Mouse (Mus musculus) liver, postnatal 0 days (tissue): Measurements from ENCODE around the gene Trmt1. TPM values are rescaled to one million over a fixed set of nuclear protein-coding genes. Genes with fewer than 3 reads are reported as not detected.

Source experiments
- ATAC-seq: fragments of 200-750 bp; cut with Nextera tagmentation; 2 replicates; pipeline ENCODE4 v1.8.0; 2017; ENCODE audit warnings: mild to moderate bottlenecking, moderate library complexity
- DNase-seq: peaks from one replicate; pipeline ENCODE4 v3.0.0-alpha.2; 2016
- H3K27ac ChIP-seq: fragments of 300-500 bp; sonication (generic); 2 replicates; pipeline ENCODE4 v1.5.1; 2014; ENCODE audit warnings: antibody characterized with exemption, moderate library complexity, mild to moderate bottlenecking, low read depth
- H3K27me3 ChIP-seq: fragments of 300-500 bp; sonication (generic); 2 replicates; pipeline ENCODE4 v1.6.1; 2014; ENCODE audit warnings: low read length, control low read depth, mixed read lengths; ENCODE audit not compliant: insufficient read depth
- H3K36me3 ChIP-seq: fragments of 300-500 bp; sonication (generic); replicated peaks from 2 replicates; pipeline ENCODE4 v1.6.1; 2014; ENCODE audit warnings: mild to moderate bottlenecking, control low read depth, low read length, moderate library complexity, mixed read lengths; ENCODE audit not compliant: insufficient read depth
- H3K4me1 ChIP-seq: fragments of 300-500 bp; sonication (generic); 2 replicates; pipeline ENCODE4 v1.6.1; 2014; ENCODE audit warnings: antibody characterized with exemption, mild to moderate bottlenecking, control low read depth; ENCODE audit not compliant: insufficient read depth
- H3K4me2 ChIP-seq: fragments of 300-500 bp; sonication (generic); 2 replicates; pipeline ENCODE4 v1.6.1; 2014; ENCODE audit warnings: low read depth, mild to moderate bottlenecking, low read length, moderate library complexity, mixed read lengths
- H3K4me3 ChIP-seq: fragments of 300-500 bp; sonication (generic); 2 replicates; pipeline ENCODE4 v1.5.1; 2014; ENCODE audit warnings: low read depth, low read length
- H3K9ac ChIP-seq: fragments of 300-500 bp; sonication (generic); replicated peaks from 2 replicates; pipeline ENCODE4 v1.6.1; 2014; ENCODE audit warnings: mild to moderate bottlenecking, moderate library complexity
- H3K9me3 ChIP-seq: fragments of 300-500 bp; sonication (generic); 2 replicates; pipeline ENCODE4 v1.6.1; 2016; ENCODE audit warnings: mild to moderate bottlenecking, control low read depth, low read length, mixed read lengths
- CTCF ChIP-seq: sonication (generic); IDR thresholded peaks from 2 replicates; pipeline ENCODE4 v1.5.1; 2016; ENCODE audit warnings: antibody characterized with exemption, low read depth
- EP300 ChIP-seq: IDR thresholded peaks from 2 replicates; pipeline ENCODE4 v1.6.1; 2016; ENCODE audit warnings: antibody characterized with exemption, low read depth, mild to moderate bottlenecking
- WGBS: fragments of 180-500 bp; shearing (Covaris S2); extraction: QIAGEN DNeasy Blood & Tissue Kit; methylation state at CpG from one replicate; pipeline ENCODE4 v1.1.7; 2014; ENCODE audit not compliant: insufficient replicate concordance; 5-methylcytosine and 5-hydroxymethylcytosine counted together
- polyA plus RNA-seq: library from polyadenylated mRNA; unstranded; fragments of >200 nt; fragmentation: Nextera tagmentation; extraction: Ambion mirVana; gene quantifications from 2 replicates; pipeline ENCODE4 v1.2.1, GENCODE M21; 2015

The Trmt1 gene
- polyA plus RNA-seq, 1 experiment from 2014 or later = 21.3 TPM

- 3% methylated on average over 40 of the region's 62 CpGs for WGBS
Observed at GRCm38 (mm10) chr8:84687003-84687704, 1.0 kb downstream of the Trmt1 start.

GRCm38 (mm10) chr8:84687705-84688100 lies 1.6 kb downstream of the Trmt1 start, which contains the start of gene Nacc1:
TSS of gene Nacc1 (minus strand) at chr8:84687862.
- Histone ChIP-seq H3K36me3 (peaks cover 4% of the 10 kb centered on the region), H3K4me1 (peaks cover 38% of the 10 kb centered on the region), H3K9me3 (no peaks in the 10 kb centered on the region), H3K9ac (peak within 1 kb of the TSS; percentile 93), H3K27ac (peak within 1 kb of the TSS; percentile 89), H3K27me3 (no peaks in the 10 kb centered on the region), H3K4me3 (peak within 1 kb of the TSS; percentile 91), H3K4me2 (peak within 1 kb of the TSS; percentile 97)
- DNase-seq = peak; percentile 91
- 0% methylated on average over 30 of the region's 37 CpGs for WGBS
- TF ChIP-seq CTCF (peak; percentile 24), EP300 (no peak)
- peak; percentile 84 for ATAC-seq

More at GRCm38 (mm10) chr8:84687003-84687704, 1.0 kb downstream of the Trmt1 start:
- TF ChIP-seq EP300 (no peak), CTCF (peak; percentile 20; the same call in 1 of the 2 replicates)
- peaks cover 38% of the 10 kb centered on the region for H3K4me1 ChIP-seq
- peak overlapping the region; percentile 89 for H3K27ac ChIP-seq
- DNase-seq (peak; percentile 67), ATAC-seq (peak; percentile 45)
- H3K4me2 ChIP-seq = peak overlapping the region; percentile 94
- H3K4me3 ChIP-seq = peak overlapping the region; percentile 91
- H3K9me3 ChIP-seq = no peaks in the 10 kb centered on the region
- H3K36me3 ChIP-seq = peaks cover 9% of the 10 kb centered on the region
- peak overlapping the region; percentile 93 for H3K9ac ChIP-seq
- H3K27me3 ChIP-seq = no peaks in the 10 kb centered on the region

GRCm38 (mm10) chr8:84689091-84689915 lies 3.2 kb downstream of the Trmt1 start:
- Histone ChIP-seq H3K9me3 (no peaks in the 10 kb centered on the region), H3K4me1 (peaks cover 38% of the 10 kb centered on the region), H3K36me3 (peaks cover 13% of the 10 kb centered on the region), H3K4me2 (peak overlapping the region; percentile 97), H3K9ac (peak overlapping the region; percentile 75), H3K27ac (peak overlapping the region; percentile 64), H3K27me3 (no peaks in the 10 kb centered on the region), H3K4me3 (peak overlapping the region; percentile 80)
- peak; percentile 89 for DNase-seq
- ATAC-seq = peak; percentile 81
- TF ChIP-seq EP300 (no peak), CTCF (peak; percentile 35)
- WGBS = under 1% methylated on average over 47 of the region's 47 CpGs

- Histone ChIP-seq H3K4me3 (no peak overlapping the region), H3K27me3 (no peaks in the 10 kb centered on the region), H3K4me1 (peaks cover 22% of the 10 kb centered on the region), H3K9ac (no peak overlapping the region), H3K9me3 (no peaks in the 10 kb centered on the region), H3K4me2 (no peak overlapping the region), H3K36me3 (peaks cover 42% of the 10 kb centered on the region), H3K27ac (no peak overlapping the region)
- no peak for ATAC-seq
- no peak for TF ChIP-seq CTCF
- no peak for TF ChIP-seq EP300
- DNase-seq = no peak
- 83% methylated on average over 4 of the region's 4 CpGs for WGBS
Observed at GRCm38 (mm10) chr8:84693332-84693731, 7.2 kb downstream of the Trmt1 start.

- no peak for DNase-seq
- no peak for ATAC-seq
- 78% methylated on average over 6 of the region's 6 CpGs for WGBS
- Histone ChIP-seq H3K4me1 (peaks cover 22% of the 10 kb centered on the region), H3K4me2 (no peak overlapping the region), H3K36me3 (peaks cover 50% of the 10 kb centered on the region), H3K4me3 (no peak overlapping the region), H3K27me3 (no peaks in the 10 kb centered on the region), H3K27ac (no peak overlapping the region), H3K9ac (no peak overlapping the region), H3K9me3 (no peaks in the 10 kb centered on the region)
- no peak for TF ChIP-seq CTCF
- no peak for TF ChIP-seq EP300
Observed at GRCm38 (mm10) chr8:84695140-84695539, 9.0 kb downstream of the Trmt1 start.
